In the genomic region with DNA sequence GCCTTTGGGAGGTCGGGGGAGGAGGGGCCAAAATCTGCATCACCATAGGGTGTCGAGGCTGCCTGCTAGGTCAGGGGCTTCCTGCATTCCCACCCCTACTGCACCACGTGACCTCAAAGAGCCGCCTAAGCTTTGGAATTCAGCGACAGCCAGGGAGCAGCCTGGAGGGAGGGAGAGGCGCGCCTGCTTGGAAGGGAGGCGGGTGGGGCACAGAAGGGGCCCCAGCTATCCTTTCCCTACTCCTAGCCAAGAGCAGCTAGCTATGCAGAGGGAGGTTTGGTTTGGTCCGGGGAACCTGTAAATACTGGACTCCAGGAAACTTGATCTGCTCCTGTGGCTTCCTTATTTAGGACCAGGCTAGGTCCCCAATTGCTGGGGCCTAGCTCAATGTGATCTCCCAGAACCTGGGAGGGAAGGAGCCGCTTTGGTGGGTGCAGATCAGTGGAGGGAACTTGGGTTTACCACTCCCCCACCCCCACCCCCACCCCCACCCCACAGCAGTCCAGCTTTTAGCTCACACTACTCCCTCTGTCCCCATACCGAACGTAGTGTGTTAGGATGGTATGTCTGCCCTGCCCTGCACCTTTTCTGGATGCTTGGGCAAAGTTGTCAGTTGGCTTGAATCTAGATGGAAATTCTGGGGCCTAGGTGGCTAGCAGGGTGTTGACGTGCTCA, we compare ENCODE assay signal across 8 mouse cellular contexts. TPM values are rescaled to one million over a fixed set of nuclear protein-coding genes. Genes with fewer than 3 reads are reported as not detected.
DNase-seq lines count a peak whose midpoint lies in the region; ATAC-seq and TF ChIP-seq lines count a peak whose summit lies in the region.

No protein-coding gene starts in this region.

- no peaks in the 10 kb centered on the region for H3K9me3 ChIP-seq in heart, embryonic 11.5 days (replicated peaks; ENCODE audit: control insufficient read depth, low read length)
- no peaks in the 10 kb centered on the region for H3K9me3 ChIP-seq in kidney, embryonic 15.5 days (replicated peaks)
- H3K9me3 ChIP-seq in stomach, postnatal 0 days (ENCODE audit: control insufficient read depth, low read length): no peaks in the 10 kb centered on the region

- TF ChIP-seq CTCF in stomach, postnatal 0 days (IDR thresholded peaks at IDR 0.05; ENCODE audit: low read depth): peak; percentile 32

- H3K27ac ChIP-seq in heart, embryonic 11.5 days (ENCODE audit: low read depth, low read length): peak overlapping the region; percentile 83
- H3K27ac ChIP-seq in kidney, embryonic 15.5 days: peak overlapping the region; percentile 93
- peak overlapping the region; percentile 83 for H3K27ac ChIP-seq in stomach, postnatal 0 days (replicated peaks)

- 8% methylated on average over 13 of the region's 13 CpGs for WGBS in heart, embryonic 11.5 days (ENCODE audit: insufficient replicate concordance)
- WGBS in kidney, embryonic 15.5 days: 10% methylated on average over 13 of the region's 13 CpGs
- WGBS in stomach, postnatal 0 days: 11% methylated on average over 13 of the region's 13 CpGs

- peak overlapping the region; percentile 43 for H3K4me2 ChIP-seq in heart, embryonic 11.5 days
- peak overlapping the region; percentile 49 for H3K4me2 ChIP-seq in kidney, embryonic 15.5 days
- H3K4me2 ChIP-seq in stomach, postnatal 0 days (replicated peaks; ENCODE audit: low read depth): no peak overlapping the region

- H3K36me3 ChIP-seq in heart, embryonic 11.5 days (ENCODE audit: control insufficient read depth, insufficient read depth, low read length): no peaks in the 10 kb centered on the region
- H3K36me3 ChIP-seq in kidney, embryonic 15.5 days: no peaks in the 10 kb centered on the region
- no peaks in the 10 kb centered on the region for H3K36me3 ChIP-seq in stomach, postnatal 0 days (ENCODE audit: control insufficient read depth, insufficient read depth, low read length)

- peak; percentile 61 for DNase-seq in ovary, adult 18-20 months (ENCODE audit: low spot score)
- no peak for DNase-seq in ovary, postnatal 10 days (ENCODE audit: low spot score)
- DNase-seq in lung, postnatal 14 days: peak; percentile 70
- peak; percentile 84 for DNase-seq in stomach, postnatal 0 days (ENCODE audit: low spot score)
- DNase-seq in frontal cortex, postnatal 25 days (ENCODE audit: low spot score in 2 of 2): no peak
- no peak for DNase-seq in adipocyte (ENCODE audit: low spot score)

- H3K27me3 ChIP-seq in heart, embryonic 11.5 days (ENCODE audit: control insufficient read depth, insufficient read depth, low read length): no peaks in the 10 kb centered on the region
- H3K27me3 ChIP-seq in kidney, embryonic 15.5 days: no peaks in the 10 kb centered on the region
- H3K27me3 ChIP-seq in stomach, postnatal 0 days (ENCODE audit: control insufficient read depth, insufficient read depth, low read length): no peaks in the 10 kb centered on the region

- H3K4me3 ChIP-seq in heart, embryonic 11.5 days (ENCODE audit: low read depth, low read length): no peak overlapping the region
- H3K4me3 ChIP-seq in kidney, embryonic 15.5 days (replicated peaks): no peak overlapping the region
- H3K4me3 ChIP-seq in stomach, postnatal 0 days (ENCODE audit: low read depth, low read length): no peak overlapping the region

- H3K4me1 ChIP-seq in heart, embryonic 11.5 days (ENCODE audit: control insufficient read depth, insufficient read depth, low read length): peaks cover 21% of the 10 kb centered on the region
- H3K4me1 ChIP-seq in kidney, embryonic 15.5 days: peaks cover 51% of the 10 kb centered on the region
- peaks cover 10% of the 10 kb centered on the region for H3K4me1 ChIP-seq in stomach, postnatal 0 days (replicated peaks; ENCODE audit: control insufficient read depth, insufficient read depth)

- TF ChIP-seq EP300 in stomach, postnatal 0 days (optimal IDR thresholded peaks at IDR 0.05): no peak

- peak overlapping the region; percentile 58 for H3K9ac ChIP-seq in heart, embryonic 11.5 days (ENCODE audit: low read depth, low read length)
- H3K9ac ChIP-seq in kidney, embryonic 15.5 days: 0 out of 2 replicates have a peak overlapping the region, but pooled peaks have one; percentile 23
- no peak overlapping the region; the same call in none of the 2 replicates for H3K9ac ChIP-seq in stomach, postnatal 0 days (ENCODE audit: low read length)

- ATAC-seq in heart, embryonic 11.5 days (replicated peaks; ENCODE audit: insufficient number of reproducible peaks, low FRiP score, low TSS enrichment): peak; percentile 85
- peak; percentile 91 for ATAC-seq in kidney, embryonic 15.5 days (replicated peaks; ENCODE audit: low FRiP score)
- ATAC-seq in stomach, postnatal 0 days (ENCODE audit: low FRiP score, low TSS enrichment): peak; percentile 89

RNA-seq across cellular contexts. Expression of a gene that starts 6.3 kb away (rescaled TPM):
- polyA plus RNA-seq in heart, embryonic 11.5 days (2014; fragmentation: Nextera tagmentation; extraction: Ambion mirVana): 47.3 and 47.6 TPM in 2 replicates
- 67.5 and 73.2 TPM in 2 replicates for polyA plus RNA-seq in kidney, embryonic 15.5 days (2015; fragmentation: Nextera tagmentation; extraction: Ambion mirVana)
- 29.1 and 33.0 TPM in 2 replicates for polyA plus RNA-seq in stomach, postnatal 0 days (2015; fragmentation: Nextera tagmentation; extraction: Ambion mirVana)

RNA-seq across cellular contexts. Expression of a gene that starts 28.3 kb away (rescaled TPM):
- 0.13 and 0.34 TPM in 2 replicates for polyA plus RNA-seq in heart, embryonic 11.5 days (2014; fragmentation: Nextera tagmentation; extraction: Ambion mirVana)
- polyA plus RNA-seq in kidney, embryonic 15.5 days (2015; fragmentation: Nextera tagmentation; extraction: Ambion mirVana): 0.10 and 0.36 TPM in 2 replicates
- polyA plus RNA-seq in stomach, postnatal 0 days (2015; fragmentation: Nextera tagmentation; extraction: Ambion mirVana): 10.7 and 12.3 TPM in 2 replicates

RNA-seq across cellular contexts. Expression of a gene that starts 58.5 kb away (rescaled TPM):
- polyA plus RNA-seq in heart, embryonic 11.5 days (2014; fragmentation: Nextera tagmentation; extraction: Ambion mirVana): 91.1 and 97.1 TPM in 2 replicates
- polyA plus RNA-seq in kidney, embryonic 15.5 days (2015; fragmentation: Nextera tagmentation; extraction: Ambion mirVana): 96.4 and 99.7 TPM in 2 replicates
- polyA plus RNA-seq in stomach, postnatal 0 days (2015; fragmentation: Nextera tagmentation; extraction: Ambion mirVana): 58.9 and 61.3 TPM in 2 replicates

Comparison
In these comparisons a context has a peak if more than half of its experiments do, and no peak if none do; other contexts are left out.
1. DNase-seq: peak in ovary, adult 18-20 months (single experiment), lung, postnatal 14 days (single experiment) and stomach, postnatal 0 days (single experiment); none in ovary, postnatal 10 days (single experiment), frontal cortex, postnatal 25 days (0 of 2) and adipocyte (single experiment).
2. Peak in every context shown above with its lines, with median percentiles within 50 percentile points of each other: ATAC-seq and H3K27ac ChIP-seq.